Mouse (Mus musculus): ENCODE data around the gene Alg14. TPM values are rescaled to one million over a fixed set of nuclear protein-coding genes. Genes with fewer than 3 reads are reported as not detected.

Gene Alg14
- polyA plus RNA-seq (2017; shearing (Covaris generic)), result 10 to 100 TPM; 18.1 to 24.6 (median 21.3) TPM

- peak; percentile 92 for ATAC-seq
Measured at GRCm38 (mm10) chr3:121291560-121292258, at the start of gene Alg14. Gene Alg14 (plus strand): TSS chr3:121291773.

GRCm38 (mm10) chr3:121242111-121242936 lies 49.2 kb upstream of the Alg14 start:
- ATAC-seq, result no peak

- ATAC-seq, result no peak
Measured at GRCm38 (mm10) chr3:121242941-121243340, 48.6 kb upstream of the Alg14 start.

- no peak for ATAC-seq
Measured at GRCm38 (mm10) chr3:121250048-121250447, 41.5 kb upstream of the Alg14 start.

- no peak for ATAC-seq
Measured at GRCm38 (mm10) chr3:121250576-121251433, 40.8 kb upstream of the Alg14 start.

GRCm38 (mm10) chr3:121255501-121255900 lies 36.1 kb upstream of the Alg14 start:
- ATAC-seq, result no peak

- ATAC-seq, result no peak
Measured at GRCm38 (mm10) chr3:121256131-121256530, 35.4 kb upstream of the Alg14 start.

GRCm38 (mm10) chr3:121257418-121257817 lies 34.2 kb upstream of the Alg14 start:
- no peak for ATAC-seq

GRCm38 (mm10) chr3:121258521-121259478 lies 32.8 kb upstream of the Alg14 start:
- ATAC-seq, result no peak

- ATAC-seq, result no peak
Measured at GRCm38 (mm10) chr3:121260041-121260440, 31.5 kb upstream of the Alg14 start.

- no peak for ATAC-seq
Measured at GRCm38 (mm10) chr3:121260831-121261230, 30.7 kb upstream of the Alg14 start.

- no peak for ATAC-seq
Measured at GRCm38 (mm10) chr3:121261251-121261650, 30.3 kb upstream of the Alg14 start.

- ATAC-seq, result no peak
Measured at GRCm38 (mm10) chr3:121261939-121262520, 29.5 kb upstream of the Alg14 start.

GRCm38 (mm10) chr3:121262521-121263204 lies 28.9 kb upstream of the Alg14 start:
- ATAC-seq, result no peak

- no peak for ATAC-seq
Measured at GRCm38 (mm10) chr3:121263205-121263548, 28.4 kb upstream of the Alg14 start.

GRCm38 (mm10) chr3:121264242-121264641 lies 27.3 kb upstream of the Alg14 start:
- ATAC-seq, result no peak

- no peak for ATAC-seq
Measured at GRCm38 (mm10) chr3:121267283-121267682, 24.3 kb upstream of the Alg14 start.

- ATAC-seq, result no peak
Measured at GRCm38 (mm10) chr3:121272577-121272976, 19.0 kb upstream of the Alg14 start.

- no peak for ATAC-seq
Measured at GRCm38 (mm10) chr3:121274010-121274409, 17.6 kb upstream of the Alg14 start.

- ATAC-seq, result no peak
Measured at GRCm38 (mm10) chr3:121277009-121277408, 14.6 kb upstream of the Alg14 start.

GRCm38 (mm10) chr3:121277557-121277956 lies 14.0 kb upstream of the Alg14 start:
- no peak for ATAC-seq

All from inflammation-experienced regulatory T-cells, adult 6 months (primary cell).